In the genomic region with DNA sequence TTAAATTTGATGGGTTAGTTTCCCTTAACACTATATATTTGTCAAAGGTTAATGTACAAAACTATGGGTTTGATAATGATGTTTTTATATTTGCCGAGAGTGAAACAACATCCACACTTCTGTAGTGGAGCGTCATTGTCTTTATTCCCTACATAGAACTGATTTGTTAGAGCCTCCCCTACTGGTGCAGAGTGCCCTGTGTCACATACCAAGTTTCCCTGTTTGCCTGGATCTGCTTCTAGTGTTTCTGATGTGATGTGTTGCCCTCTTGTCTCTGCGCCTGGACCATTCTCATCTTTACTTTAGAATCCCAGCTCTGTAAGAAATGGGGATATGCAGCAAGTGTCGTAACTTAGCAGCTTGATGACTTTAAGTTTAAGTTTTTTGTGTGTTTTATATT, we compare ENCODE assay signal across 16 mouse cellular contexts. TPM values are rescaled to one million over a fixed set of nuclear protein-coding genes. Genes with fewer than 3 reads are reported as not detected.
DNase-seq lines count a peak whose midpoint lies in the region; ATAC-seq and TF ChIP-seq lines count a peak whose summit lies in the region.
"Had no signal": no experiment of that assay in that cellular context is flagged by ENCODE, and none has a peak within 500 bp of the region (broad histone marks: within the 10 kb centered on the region; RNA-seq: fewer than 3 reads in every experiment).

No protein-coding gene starts in this region.

- no peak for DNase-seq in forebrain, postnatal 0 days
- peak; percentile 28 for DNase-seq in kidney, adult 9 months
- DNase-seq in kidney, postnatal 10 days = no peak
- DNase-seq in lung, postnatal 10 days = peak; percentile 23
- no peak for DNase-seq in lung, adult 2 months
- no peak for DNase-seq in embryo, embryonic 10 days (ENCODE audit: low spot score)
- DNase-seq: gastrocnemius, postnatal 10 days; right cerebral cortex, postnatal 25 days had no signal

- H3K9ac ChIP-seq in forebrain, postnatal 0 days = no peak overlapping the region
- H3K9ac ChIP-seq in forebrain, embryonic 15.5 days (replicated peaks) = no peak overlapping the region
- H3K9ac ChIP-seq: embryonic facial prominence, embryonic 15.5 days; forebrain, embryonic 12.5 days; heart, embryonic 13.5 days; hindbrain, embryonic 13.5 days; limb, embryonic 13.5 days; midbrain, embryonic 13.5 days had no signal

- no peak for TF ChIP-seq POLR2A in lung, adult 2 months (IDR thresholded peaks at IDR 0.05; ENCODE audit: borderline replicate concordance, extremely low read depth, low read depth, low read length)
- no peak for TF ChIP-seq POLR2A in cortical plate, adult 2 months (IDR thresholded peaks at IDR 0.05; ENCODE audit: extremely low read depth, insufficient read depth, low read length)

- ATAC-seq in forebrain, postnatal 0 days = no peak
- no peak for ATAC-seq in forebrain, embryonic 15.5 days (replicated peaks)
- ATAC-seq: midbrain, embryonic 13.5 days had no signal

- H3K36me3 ChIP-seq in forebrain, postnatal 0 days (ENCODE audit: insufficient read depth) = 0 out of 2 replicates have a peak, but pooled peaks cover 7% of the 10 kb centered on the region
- peaks cover 13% of the 10 kb centered on the region for H3K36me3 ChIP-seq in forebrain, embryonic 15.5 days

- no peaks in the 10 kb centered on the region for H3K9me3 ChIP-seq in forebrain, postnatal 0 days (ENCODE audit: low read length)
- no peaks in the 10 kb centered on the region for H3K9me3 ChIP-seq in forebrain, embryonic 15.5 days
- H3K9me3 ChIP-seq: embryonic facial prominence, embryonic 15.5 days; forebrain, embryonic 12.5 days; heart, embryonic 13.5 days; hindbrain, embryonic 13.5 days; limb, embryonic 13.5 days; midbrain, embryonic 13.5 days had no signal

- TF ChIP-seq CTCF in forebrain, postnatal 0 days (IDR thresholded peaks at IDR 0.05; ENCODE audit: low read depth) = peak; percentile 43
- TF ChIP-seq CTCF in lung, adult 2 months (IDR thresholded peaks at IDR 0.05; ENCODE audit: insufficient read depth, low read length) = no peak
- peak; percentile 30; the same call in 1 of the 2 replicates for TF ChIP-seq CTCF in cortical plate, adult 2 months (IDR thresholded peaks at IDR 0.05; ENCODE audit: extremely low read depth, insufficient read depth, low read length)

- no peak overlapping the region for H3K4me2 ChIP-seq in forebrain, postnatal 0 days (ENCODE audit: low read depth)
- H3K4me2 ChIP-seq in forebrain, embryonic 15.5 days (replicated peaks) = no peak overlapping the region
- H3K4me2 ChIP-seq: embryonic facial prominence, embryonic 15.5 days; forebrain, embryonic 12.5 days; heart, embryonic 13.5 days; hindbrain, embryonic 13.5 days; limb, embryonic 13.5 days; midbrain, embryonic 13.5 days had no signal

- no peak overlapping the region for H3K27ac ChIP-seq in forebrain, postnatal 0 days (ENCODE audit: low read depth, low read length)
- H3K27ac ChIP-seq in forebrain, embryonic 15.5 days (replicated peaks) = no peak overlapping the region
- no peak overlapping the region for H3K27ac ChIP-seq in cortical plate, adult 2 months (ENCODE audit: insufficient read depth, low read length)
- H3K27ac ChIP-seq: embryonic facial prominence, embryonic 15.5 days; forebrain, embryonic 12.5 days; heart, embryonic 13.5 days; hindbrain, embryonic 13.5 days; limb, embryonic 13.5 days; midbrain, embryonic 13.5 days had no signal

- WGBS in forebrain, postnatal 0 days = 81% methylated on average over 4 of the region's 4 CpGs
- 81% methylated on average over 4 of the region's 4 CpGs for WGBS in forebrain, embryonic 15.5 days
- WGBS in lung, adult 2 months = 69% methylated on average over 4 of the region's 4 CpGs

- H3K4me1 ChIP-seq in forebrain, postnatal 0 days (ENCODE audit: insufficient read depth) = no peaks in the 10 kb centered on the region
- no peaks in the 10 kb centered on the region for H3K4me1 ChIP-seq in forebrain, embryonic 15.5 days
- peaks cover 2% of the 10 kb centered on the region; the same call in 1 of the 2 replicates for H3K4me1 ChIP-seq in lung, adult 2 months (ENCODE audit: control insufficient read depth, insufficient read depth, low read length)
- H3K4me1 ChIP-seq in cortical plate, adult 2 months (ENCODE audit: control insufficient read depth, insufficient read depth, low read length) = peaks cover 5% of the 10 kb centered on the region
- H3K4me1 ChIP-seq: embryonic facial prominence, embryonic 15.5 days; forebrain, embryonic 12.5 days; hindbrain, embryonic 13.5 days; limb, embryonic 13.5 days; midbrain, embryonic 13.5 days had no signal

- no peaks in the 10 kb centered on the region for H3K27me3 ChIP-seq in forebrain, postnatal 0 days (ENCODE audit: insufficient read depth, low read length)
- no peaks in the 10 kb centered on the region for H3K27me3 ChIP-seq in forebrain, embryonic 15.5 days
- H3K27me3 ChIP-seq: embryonic facial prominence, embryonic 15.5 days; forebrain, embryonic 12.5 days; heart, embryonic 13.5 days; hindbrain, embryonic 13.5 days; limb, embryonic 13.5 days; midbrain, embryonic 13.5 days had no signal

- H3K4me3 ChIP-seq in forebrain, postnatal 0 days (ENCODE audit: low read depth, low read length) = no peak overlapping the region
- H3K4me3 ChIP-seq in forebrain, embryonic 15.5 days = no peak overlapping the region
- H3K4me3 ChIP-seq in lung, adult 2 months (replicated peaks; ENCODE audit: extremely low read depth, low read depth, low read length) = no peak overlapping the region
- H3K4me3 ChIP-seq in cortical plate, adult 2 months (ENCODE audit: insufficient read depth, low read length) = no peak overlapping the region
- H3K4me3 ChIP-seq: embryonic facial prominence, embryonic 15.5 days; forebrain, embryonic 12.5 days; heart, embryonic 13.5 days; hindbrain, embryonic 13.5 days; limb, embryonic 13.5 days; midbrain, embryonic 13.5 days had no signal

RNA-seq across cellular contexts. Expression of a gene that starts 51.8 kb away (rescaled TPM):
- 56.2 and 66.9 TPM in 2 replicates for total RNA-seq in forebrain, postnatal 0 days (2014; rRNA removed)
- polyA plus RNA-seq in forebrain, postnatal 0 days (2015; fragmentation: Nextera tagmentation; extraction: Ambion mirVana) = 8.8 and 11.3 TPM in 2 replicates
- 11.6 and 13.1 TPM in 2 replicates for polyA plus RNA-seq in forebrain, embryonic 15.5 days (2015; fragmentation: Nextera tagmentation; extraction: Ambion mirVana)
- 7.4 and 8.4 TPM in 2 replicates for polyA plus RNA-seq in lung, adult 2 months (2012; rRNA removed)
- 49.6 and 53.5 TPM in 2 replicates for polyA plus RNA-seq in cortical plate, adult 2 months (2012; rRNA removed)

Comparison
In these comparisons a context has a peak if more than half of its experiments do, and no peak if none do; other contexts are left out.
1. DNase-seq: peak in kidney, adult 9 months (single experiment) and lung, postnatal 10 days (single experiment); none in forebrain, postnatal 0 days (single experiment), kidney, postnatal 10 days (single experiment), lung, adult 2 months (single experiment) and embryo, embryonic 10 days (single experiment).